Mouse (Mus musculus) midbrain, embryonic 12.5 days (tissue): ENCODE results near the gene Car1. TPM values are rescaled to one million over a fixed set of nuclear protein-coding genes. Genes with fewer than 3 reads are reported as not detected.
"Not testable (repeated sequence)": the region's sequence is repeated elsewhere in the genome, so short reads cannot be mapped to it uniquely, and the experiment has no call there.

ENCODE experiments used
- ATAC-seq: fragments of 200-750 bp; cut with Nextera tagmentation; 2 replicates; pipeline ENCODE4 v1.8.0; 2017; ENCODE audit warnings: low read depth, moderate TSS enrichment, moderate library complexity; ENCODE audit not compliant: low FRiP score
- H3K27ac ChIP-seq: fragments of 300-500 bp; sonication (generic); replicated peaks from 2 replicates; pipeline ENCODE4 v1.5.1; 2016; ENCODE audit warnings: mild to moderate bottlenecking
- H3K27me3 ChIP-seq: fragments of 300-500 bp; sonication (generic); 2 replicates; pipeline ENCODE4 v1.6.1; 2016; ENCODE audit warnings: mild to moderate bottlenecking
- H3K36me3 ChIP-seq: fragments of 300-500 bp; sonication (generic); 2 replicates; pipeline ENCODE4 v1.6.1; 2016
- H3K4me1 ChIP-seq: fragments of 300-500 bp; sonication (generic); 2 replicates; pipeline ENCODE4 v1.6.1; 2016
- H3K4me2 ChIP-seq: fragments of 300-500 bp; sonication (generic); replicated peaks from 2 replicates; pipeline ENCODE4 v1.6.1; 2016; ENCODE audit warnings: mild to moderate bottlenecking, moderate library complexity
- H3K4me3 ChIP-seq: fragments of 300-500 bp; sonication (generic); 2 replicates; pipeline ENCODE4 v1.5.1; 2016; ENCODE audit warnings: mild to moderate bottlenecking
- H3K9ac ChIP-seq: fragments of 300-500 bp; sonication (generic); replicated peaks from 2 replicates; pipeline ENCODE4 v1.6.1; 2016; ENCODE audit warnings: mild to moderate bottlenecking, moderate library complexity
- H3K9me3 ChIP-seq: fragments of 300-500 bp; sonication (generic); 2 replicates; pipeline ENCODE4 v1.6.1; 2016; ENCODE audit warnings: mild to moderate bottlenecking
- WGBS: fragments of 180-500 bp; shearing (Covaris S2); methylation state at CpG from one replicate; pipeline ENCODE4 v1.1.7; 2016; 5-methylcytosine and 5-hydroxymethylcytosine counted together
- polyA plus RNA-seq: library from polyadenylated mRNA; unstranded; fragments of >200 nt; fragmentation: Nextera tagmentation; extraction: Ambion mirVana; gene quantifications from 2 replicates; pipeline ENCODE4 v1.2.1, GENCODE M21; 2016

Car1 gene
- not detected in 2 replicates for polyA plus RNA-seq

DNA sequence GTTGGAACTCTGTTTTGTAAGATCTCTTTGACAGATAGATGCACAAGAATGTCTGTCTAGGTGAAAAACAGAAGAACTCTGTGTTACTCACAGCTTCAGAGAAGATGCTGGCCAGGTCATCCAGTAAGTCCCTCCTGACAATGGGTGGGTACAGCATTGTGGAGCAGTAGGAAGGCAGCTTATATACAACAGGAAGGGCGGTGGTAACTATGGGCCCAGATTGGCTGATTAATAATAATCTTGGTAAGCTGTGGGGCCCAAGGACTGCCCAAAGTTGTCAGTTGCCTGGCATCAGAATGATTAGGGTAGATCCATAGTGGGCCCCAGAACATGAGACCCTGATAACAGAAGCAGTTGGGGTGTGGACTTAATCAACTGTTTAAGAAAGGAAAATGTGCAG is at the start of gene Car1:
Gene Car1 (minus strand): TSS at position 158 of the 400 bp plus-strand sequence.
- WGBS = 97% methylated on average over 1 of the region's 1 CpGs
- H3K4me2 ChIP-seq = no peak within 1 kb of the TSS
- no peaks in the 10 kb centered on the region for H3K9me3 ChIP-seq
- no peak within 1 kb of the TSS for H3K4me3 ChIP-seq
- no peak within 1 kb of the TSS for H3K9ac ChIP-seq
- H3K36me3 ChIP-seq = no peaks in the 10 kb centered on the region
- H3K27ac ChIP-seq = no peak within 1 kb of the TSS
- H3K4me1 ChIP-seq = no peaks in the 10 kb centered on the region
- H3K27me3 ChIP-seq = no peaks in the 10 kb centered on the region
- ATAC-seq = no peak

- H3K9me3 ChIP-seq = no peaks in the 10 kb centered on the region
- ATAC-seq = no peak
- H3K27me3 ChIP-seq = no peaks in the 10 kb centered on the region
- no peaks in the 10 kb centered on the region for H3K36me3 ChIP-seq
- H3K4me2 ChIP-seq = no peak overlapping the region
- no peak overlapping the region for H3K9ac ChIP-seq
- no peak overlapping the region for H3K4me3 ChIP-seq
- WGBS = 81% methylated on average over 3 of the region's 3 CpGs
- peaks cover 4% of the 10 kb centered on the region for H3K4me1 ChIP-seq
- no peak overlapping the region for H3K27ac ChIP-seq
These were observed 49.7 kb upstream of the Car1 start for GRCm38 (mm10) chr3:14857874-14858273.

DNA sequence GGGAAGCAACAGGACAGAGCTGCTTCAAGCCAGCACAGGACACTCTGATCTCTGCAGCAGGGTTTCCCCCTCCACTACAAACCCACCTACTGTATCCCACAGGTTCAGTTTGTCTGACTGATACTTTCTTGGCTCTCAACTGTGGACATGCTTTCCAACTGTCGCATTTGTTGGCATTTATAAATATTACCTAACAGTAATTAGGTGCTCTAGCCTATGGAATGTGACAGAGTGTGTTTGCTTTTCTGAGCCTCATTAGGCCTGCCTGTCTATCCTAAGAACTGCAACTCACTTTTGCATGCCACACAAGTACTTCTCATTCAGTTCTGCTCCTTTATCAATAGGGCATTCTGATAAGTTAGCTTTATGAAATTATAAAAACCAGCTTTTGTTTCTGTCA is 46.3 kb upstream of the Car1 start:
- Histone ChIP-seq H3K27ac (no peak overlapping the region), H3K4me1 (no peaks in the 10 kb centered on the region), H3K9me3 (no peaks in the 10 kb centered on the region), H3K9ac (no peak overlapping the region), H3K27me3 (no peaks in the 10 kb centered on the region), H3K4me2 (no peak overlapping the region), H3K36me3 (no peaks in the 10 kb centered on the region), H3K4me3 (no peak overlapping the region)
- no peak for ATAC-seq
- 81% methylated on average over 1 of the region's 1 CpGs for WGBS

- no peak overlapping the region for H3K9ac ChIP-seq
- ATAC-seq = no peak
These were observed 45.8 kb upstream of the Car1 start for GRCm38 (mm10) chr3:14853966-14854365.

DNA sequence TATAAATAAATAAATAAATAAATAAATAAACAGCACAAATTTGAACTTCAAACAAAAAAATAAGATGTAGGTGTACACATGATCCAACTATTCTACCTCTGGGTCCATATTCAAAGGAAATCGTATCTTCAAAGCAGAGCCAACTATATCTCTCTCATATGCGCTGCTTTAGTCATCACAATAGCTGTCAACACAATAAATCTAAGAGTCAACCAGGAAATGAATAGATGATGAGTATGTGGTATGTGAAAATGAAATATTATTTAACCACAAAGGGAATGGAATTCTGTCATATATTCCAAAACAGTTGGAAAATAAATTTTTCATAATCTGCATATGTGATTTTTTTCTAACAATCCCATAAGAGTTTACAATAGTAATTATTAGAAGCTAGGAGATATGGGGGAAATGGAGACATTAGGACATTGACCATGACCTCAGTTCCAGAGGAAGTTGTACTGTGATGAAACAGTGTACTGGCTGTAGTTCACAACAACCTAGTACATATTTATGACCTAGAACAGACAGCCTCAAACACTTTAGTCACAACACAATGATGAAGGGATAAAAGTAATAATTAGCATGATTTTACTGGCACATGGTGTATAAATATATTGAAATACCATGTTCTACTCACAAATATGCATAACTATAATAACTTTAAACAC is 40.6 kb upstream of the Car1 start:
- H3K9ac ChIP-seq = no peak overlapping the region
- H3K36me3 ChIP-seq = no peaks in the 10 kb centered on the region
- no peaks in the 10 kb centered on the region for H3K9me3 ChIP-seq
- H3K27me3 ChIP-seq = no peaks in the 10 kb centered on the region
- WGBS = 86% methylated on average over 2 of the region's 2 CpGs
- H3K27ac ChIP-seq = no peak overlapping the region
- ATAC-seq = no peak
- H3K4me3 ChIP-seq = no peak overlapping the region
- H3K4me1 ChIP-seq = no peaks in the 10 kb centered on the region
- H3K4me2 ChIP-seq = no peak overlapping the region

More at GRCm38 (mm10) chr3:14853966-14854365, 45.8 kb upstream of the Car1 start:
- WGBS = 74% methylated on average over 5 of the region's 5 CpGs
- no peaks in the 10 kb centered on the region for H3K36me3 ChIP-seq
- H3K27me3 ChIP-seq = no peaks in the 10 kb centered on the region
- no peak overlapping the region for H3K4me2 ChIP-seq
- no peaks in the 10 kb centered on the region for H3K4me1 ChIP-seq
- H3K4me3 ChIP-seq = no peak overlapping the region
- H3K27ac ChIP-seq = no peak overlapping the region
- H3K9me3 ChIP-seq = no peaks in the 10 kb centered on the region

- no peaks in the 10 kb centered on the region for H3K36me3 ChIP-seq
- ATAC-seq = no peak
- no peak overlapping the region for H3K9ac ChIP-seq
- no peaks in the 10 kb centered on the region for H3K9me3 ChIP-seq
- H3K4me1 ChIP-seq = no peaks in the 10 kb centered on the region
- no peak overlapping the region for H3K27ac ChIP-seq
- H3K4me2 ChIP-seq = no peak overlapping the region
- 92% methylated on average over 3 of the region's 3 CpGs for WGBS
- H3K4me3 ChIP-seq = no peak overlapping the region
- H3K27me3 ChIP-seq = no peaks in the 10 kb centered on the region
These were observed 31.4 kb upstream of the Car1 start for GRCm38 (mm10) chr3:14839466-14840118.

GRCm38 (mm10) chr3:14838936-14839335 is 30.8 kb upstream of the Car1 start:
- Histone ChIP-seq H3K9me3 (no peaks in the 10 kb centered on the region), H3K4me2 (no peak overlapping the region), H3K9ac (no peak overlapping the region), H3K4me3 (no peak overlapping the region), H3K27me3 (no peaks in the 10 kb centered on the region), H3K36me3 (no peaks in the 10 kb centered on the region), H3K27ac (no peak overlapping the region), H3K4me1 (no peaks in the 10 kb centered on the region)
- no peak for ATAC-seq
- 94% methylated on average over 1 of the region's 1 CpGs for WGBS

DNA sequence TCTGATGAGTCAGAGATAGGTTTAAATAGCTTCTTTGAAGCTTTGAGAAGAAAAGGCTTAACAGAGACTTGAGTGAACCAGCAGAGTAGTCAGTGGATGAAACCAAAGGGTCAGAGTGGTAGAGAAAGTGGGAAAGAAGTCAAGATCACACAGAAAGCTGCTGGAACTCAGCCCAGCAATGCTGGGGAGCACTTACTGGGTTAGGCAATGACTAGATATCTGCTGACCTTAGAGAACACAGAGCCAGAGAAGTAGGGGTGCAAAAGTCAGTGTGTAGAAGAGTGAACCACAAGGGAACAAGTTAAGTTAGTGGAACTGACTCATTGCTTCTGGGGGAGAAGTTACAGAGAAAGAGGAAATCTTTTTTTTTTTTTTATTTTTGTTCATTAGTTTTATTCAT is 24.6 kb upstream of the Car1 start:
- no peaks in the 10 kb centered on the region for H3K9me3 ChIP-seq
- ATAC-seq = no peak
- no peaks in the 10 kb centered on the region for H3K4me1 ChIP-seq
- no peak overlapping the region for H3K4me3 ChIP-seq
- no peaks in the 10 kb centered on the region for H3K36me3 ChIP-seq
- H3K27me3 ChIP-seq = no peaks in the 10 kb centered on the region
- H3K9ac ChIP-seq = no peak overlapping the region
- no peak overlapping the region for H3K4me2 ChIP-seq
- H3K27ac ChIP-seq = no peak overlapping the region

- no peaks in the 10 kb centered on the region for H3K36me3 ChIP-seq
- no peaks in the 10 kb centered on the region for H3K27me3 ChIP-seq
- H3K27ac ChIP-seq = no peak overlapping the region
- H3K9ac ChIP-seq = no peak overlapping the region
- H3K4me2 ChIP-seq = no peak overlapping the region
- no peaks in the 10 kb centered on the region for H3K9me3 ChIP-seq
- no peaks in the 10 kb centered on the region for H3K4me1 ChIP-seq
- H3K4me3 ChIP-seq = no peak overlapping the region
- no peak for ATAC-seq
- 85% methylated on average over 5 of the region's 5 CpGs for WGBS
These were observed 23.2 kb upstream of the Car1 start for GRCm38 (mm10) chr3:14831219-14831835.

DNA sequence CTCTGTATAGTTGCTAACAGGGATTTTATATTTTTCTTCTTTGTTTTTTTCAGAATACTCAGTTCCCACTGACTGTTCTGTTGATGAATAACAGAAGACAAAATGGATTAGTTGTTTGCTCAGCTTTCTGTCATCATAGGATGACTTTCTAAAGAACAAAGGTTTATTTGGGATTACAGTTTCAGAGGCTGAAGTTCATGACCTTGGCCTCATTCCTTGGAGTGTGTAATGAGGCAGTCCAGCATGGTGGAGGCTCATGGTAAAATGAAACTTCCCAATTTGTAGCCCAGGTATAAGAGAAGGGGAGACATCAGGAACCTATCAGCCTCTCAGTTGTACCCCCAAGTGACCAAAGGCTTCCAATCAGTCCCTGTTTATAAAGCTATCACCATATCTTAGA is 20.7 kb upstream of the Car1 start:
- Histone ChIP-seq H3K4me2 (no peak overlapping the region), H3K36me3 (no peaks in the 10 kb centered on the region), H3K4me3 (no peak overlapping the region), H3K27me3 (no peaks in the 10 kb centered on the region), H3K27ac (no peak overlapping the region), H3K4me1 (no peaks in the 10 kb centered on the region), H3K9ac (no peak overlapping the region), H3K9me3 (no peaks in the 10 kb centered on the region)
- ATAC-seq = no peak

GRCm38 (mm10) chr3:14819844-14820504 is 11.8 kb upstream of the Car1 start:
- 86% methylated on average over 1 of the region's 1 CpGs for WGBS
- no peak for ATAC-seq
- H3K36me3 ChIP-seq = no peaks in the 10 kb centered on the region

DNA sequence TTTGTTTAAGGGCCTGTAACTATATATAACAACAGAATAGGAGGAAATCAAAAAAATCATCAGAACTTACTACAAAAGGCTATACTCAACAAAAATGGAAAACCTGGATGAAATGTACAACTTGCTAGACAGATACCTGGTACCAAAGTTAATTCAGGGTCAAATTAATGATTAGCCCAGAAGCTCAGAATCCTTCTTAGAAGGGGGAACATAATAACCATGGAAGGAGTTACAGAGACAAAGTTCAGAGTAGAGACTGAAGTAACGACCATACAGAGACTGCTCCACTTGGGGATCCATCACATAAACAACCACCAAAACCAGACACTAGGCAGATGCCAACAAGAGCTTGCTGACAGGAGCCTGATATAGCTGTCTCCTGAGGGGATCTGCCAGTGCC is 7.2 kb upstream of the Car1 start:
- not testable (repeated sequence) for H3K36me3 ChIP-seq, H3K4me3 ChIP-seq, H3K4me2 ChIP-seq, H3K9me3 ChIP-seq, H3K27ac ChIP-seq, H3K27me3 ChIP-seq, H3K9ac ChIP-seq, ATAC-seq, H3K4me1 ChIP-seq
- 100% methylated on average over 1 of the region's 1 CpGs for WGBS

More at GRCm38 (mm10) chr3:14819844-14820504, 11.8 kb upstream of the Car1 start:
- Histone ChIP-seq H3K27ac (no peak overlapping the region), H3K9ac (no peak overlapping the region), H3K4me3 (no peak overlapping the region), H3K4me1 (no peaks in the 10 kb centered on the region), H3K27me3 (no peaks in the 10 kb centered on the region), H3K4me2 (no peak overlapping the region), H3K9me3 (no peaks in the 10 kb centered on the region)
